Mouse (Mus musculus): ENCODE data around the gene Aldh8a1.

The Aldh8a1 gene

GRCm38 (mm10) chr10:21376682-21377473 is at the start of gene Aldh8a1:
Gene Aldh8a1 (plus strand): TSS chr10:21377291.
- DNase-seq (ENCODE audit: low spot score in 2 of 2) = no peak

- peak in 1 of 2 experiments; percentile 16 for DNase-seq (ENCODE audit: low spot score in 2 of 2)
Measured at GRCm38 (mm10) chr10:21327605-21328135, 49.4 kb upstream of the Aldh8a1 start.

GRCm38 (mm10) chr10:21334349-21335105 is 42.6 kb upstream of the Aldh8a1 start:
- DNase-seq (ENCODE audit: low spot score in 2 of 2) = no peak

- DNase-seq (ENCODE audit: low spot score in 2 of 2) = no peak
Measured at GRCm38 (mm10) chr10:21335534-21335933, 41.6 kb upstream of the Aldh8a1 start.

- no peak for DNase-seq (ENCODE audit: low spot score in 2 of 2)
Measured at GRCm38 (mm10) chr10:21337191-21337590, 39.9 kb upstream of the Aldh8a1 start.

GRCm38 (mm10) chr10:21341706-21342105 is 35.4 kb upstream of the Aldh8a1 start:
- no peak for DNase-seq (ENCODE audit: low spot score in 2 of 2)

GRCm38 (mm10) chr10:21342331-21343005 is 34.6 kb upstream of the Aldh8a1 start:
- no peak for DNase-seq (ENCODE audit: low spot score in 2 of 2)

- DNase-seq (ENCODE audit: low spot score in 2 of 2) = no peak
Measured at GRCm38 (mm10) chr10:21347332-21347731, 29.8 kb upstream of the Aldh8a1 start.

GRCm38 (mm10) chr10:21349449-21349848 is 27.6 kb upstream of the Aldh8a1 start:
- DNase-seq (ENCODE audit: low spot score in 2 of 2) = peak in 1 of 2 experiments; percentile 2

GRCm38 (mm10) chr10:21349946-21350345 is 27.1 kb upstream of the Aldh8a1 start:
- DNase-seq (ENCODE audit: low spot score in 2 of 2) = no peak

GRCm38 (mm10) chr10:21350531-21351515 is 26.3 kb upstream of the Aldh8a1 start:
- no peak for DNase-seq (ENCODE audit: low spot score in 2 of 2)

GRCm38 (mm10) chr10:21351766-21352165 is 25.3 kb upstream of the Aldh8a1 start:
- no peak for DNase-seq (ENCODE audit: low spot score in 2 of 2)

- no peak for DNase-seq (ENCODE audit: low spot score in 2 of 2)
Measured at GRCm38 (mm10) chr10:21353890-21354289, 23.2 kb upstream of the Aldh8a1 start.

- DNase-seq (ENCODE audit: low spot score in 2 of 2) = no peak
Measured at GRCm38 (mm10) chr10:21354506-21354905, 22.6 kb upstream of the Aldh8a1 start.

- no peak for DNase-seq (ENCODE audit: low spot score in 2 of 2)
Measured at GRCm38 (mm10) chr10:21357986-21358385, 19.1 kb upstream of the Aldh8a1 start.

GRCm38 (mm10) chr10:21359086-21359485 is 18.0 kb upstream of the Aldh8a1 start:
- peak in 1 of 2 experiments; percentile 10 for DNase-seq (ENCODE audit: low spot score in 2 of 2)

GRCm38 (mm10) chr10:21361871-21362270 is 15.2 kb upstream of the Aldh8a1 start:
- peak in 1 of 2 experiments; percentile 13 for DNase-seq (ENCODE audit: low spot score in 2 of 2)

- no peak for DNase-seq (ENCODE audit: low spot score in 2 of 2)
Measured at GRCm38 (mm10) chr10:21363297-21363696, 13.8 kb upstream of the Aldh8a1 start.

GRCm38 (mm10) chr10:21364946-21365345 is 12.1 kb upstream of the Aldh8a1 start:
- no peak for DNase-seq (ENCODE audit: low spot score in 2 of 2)

- no peak for DNase-seq (ENCODE audit: low spot score in 2 of 2)
Measured at GRCm38 (mm10) chr10:21365897-21366296, 11.2 kb upstream of the Aldh8a1 start.

- DNase-seq (ENCODE audit: low spot score in 2 of 2) = no peak
Measured at GRCm38 (mm10) chr10:21366471-21366870, 10.6 kb upstream of the Aldh8a1 start.
